8 mouse cellular contexts compared by ENCODE assay signal in genomic region chr7:67061756-67062155, GRCm38 (mm10).
DNase-seq lines count a peak whose midpoint lies in the region; ATAC-seq and TF ChIP-seq lines count a peak whose summit lies in the region.

No protein-coding gene starts in this region.

- H3K27me3 ChIP-seq in hindbrain, embryonic 11.5 days (ENCODE audit: control insufficient read depth, insufficient read depth, low read length), result no peaks in the 10 kb centered on the region
- no peaks in the 10 kb centered on the region for H3K27me3 ChIP-seq in hindbrain, embryonic 16.5 days (replicated peaks; ENCODE audit: control insufficient read depth, insufficient read depth, low read length)
- H3K27me3 ChIP-seq in thymus, adult 2 months (ENCODE audit: control insufficient read depth, insufficient read depth, low read length), result no peaks in the 10 kb centered on the region

- H3K9ac ChIP-seq in hindbrain, embryonic 11.5 days (ENCODE audit: low read depth, low read length), result no peak overlapping the region
- no peak overlapping the region for H3K9ac ChIP-seq in hindbrain, embryonic 16.5 days (ENCODE audit: low read depth, low read length)

- TF ChIP-seq POLR2A in thymus, adult 2 months (IDR thresholded peaks at IDR 0.05; ENCODE audit: control insufficient read depth, extremely low read depth, insufficient read depth, low read length, poor library complexity), result no peak

- H3K4me2 ChIP-seq in hindbrain, embryonic 11.5 days (replicated peaks; ENCODE audit: low read depth, low read length), result no peak overlapping the region
- no peak overlapping the region for H3K4me2 ChIP-seq in hindbrain, embryonic 16.5 days (ENCODE audit: low read length)

- no peaks in the 10 kb centered on the region for H3K36me3 ChIP-seq in hindbrain, embryonic 11.5 days (ENCODE audit: control insufficient read depth, insufficient read depth, low read length)
- H3K36me3 ChIP-seq in hindbrain, embryonic 16.5 days (ENCODE audit: control insufficient read depth, insufficient read depth, low read length), result no peaks in the 10 kb centered on the region
- H3K36me3 ChIP-seq in thymus, adult 2 months (ENCODE audit: control insufficient read depth, insufficient read depth, low read length), result no peaks in the 10 kb centered on the region

- ATAC-seq in hindbrain, embryonic 11.5 days (ENCODE audit: low FRiP score), result no peak
- ATAC-seq in hindbrain, embryonic 16.5 days, result no peak

- no peaks in the 10 kb centered on the region for H3K4me1 ChIP-seq in hindbrain, embryonic 11.5 days (replicated peaks; ENCODE audit: control insufficient read depth, insufficient read depth, low read length)
- no peaks in the 10 kb centered on the region for H3K4me1 ChIP-seq in hindbrain, embryonic 16.5 days (ENCODE audit: control insufficient read depth, insufficient read depth, low read depth, low read length)
- no peaks in the 10 kb centered on the region for H3K4me1 ChIP-seq in thymus, adult 2 months (replicated peaks; ENCODE audit: control insufficient read depth, insufficient read depth, low read length)

- H3K27ac ChIP-seq in hindbrain, embryonic 11.5 days (ENCODE audit: low read depth, low read length), result no peak overlapping the region
- H3K27ac ChIP-seq in hindbrain, embryonic 16.5 days (ENCODE audit: low read depth, low read length), result no peak overlapping the region
- no peak overlapping the region for H3K27ac ChIP-seq in thymus, adult 2 months (ENCODE audit: control insufficient read depth, insufficient read depth, low read length)

- 76% methylated on average over 9 of the region's 9 CpGs for WGBS in hindbrain, embryonic 11.5 days
- 81% methylated on average over 9 of the region's 9 CpGs for WGBS in hindbrain, embryonic 16.5 days
- 84% methylated on average over 9 of the region's 9 CpGs for WGBS in thymus, adult 2 months

- no peak overlapping the region for H3K4me3 ChIP-seq in hindbrain, embryonic 11.5 days (ENCODE audit: low read depth, low read length)
- no peak overlapping the region for H3K4me3 ChIP-seq in hindbrain, embryonic 16.5 days (ENCODE audit: low read length)
- H3K4me3 ChIP-seq in thymus, adult 2 months (ENCODE audit: control insufficient read depth, insufficient read depth, low read length), result no peak overlapping the region

- DNase-seq in hindbrain, embryonic 11.5 days (ENCODE audit: low spot score), result peak; percentile 59
- DNase-seq in right cerebral cortex, postnatal 4 days, result peak; percentile 60
- no peak for DNase-seq in right cerebral cortex, adult 18-20 months
- DNase-seq in c-Kit-positive CD71-positive TER-119-positive erythroid progenitor cells, embryonic 14.5 days (ENCODE audit: low spot score), result peak; percentile 3
- peak; percentile 41 to 64 for DNase-seq in kidney, postnatal 25 days
- peak; percentile 48 for DNase-seq in thymus, adult 2 months
- no peak for DNase-seq in adipocyte (ENCODE audit: low spot score)

- H3K9me3 ChIP-seq in hindbrain, embryonic 11.5 days (ENCODE audit: control insufficient read depth, low read length), result no peaks in the 10 kb centered on the region
- H3K9me3 ChIP-seq in hindbrain, embryonic 16.5 days (ENCODE audit: control insufficient read depth, low read length), result no peaks in the 10 kb centered on the region

- no peak for TF ChIP-seq CTCF in thymus, adult 2 months (IDR thresholded peaks at IDR 0.05; ENCODE audit: borderline replicate concordance, control insufficient read depth, extremely low read depth, insufficient read depth, low read length, poor library complexity)

Comparison
In these comparisons a context has a peak if more than half of its experiments do, and no peak if none do; other contexts are left out.
1. DNase-seq: peak in hindbrain, embryonic 11.5 days (single experiment), right cerebral cortex, postnatal 4 days (single experiment), c-Kit-positive CD71-positive TER-119-positive erythroid progenitor cells, embryonic 14.5 days (single experiment), kidney, postnatal 25 days (2 of 2) and thymus, adult 2 months (single experiment); none in right cerebral cortex, adult 18-20 months (single experiment) and adipocyte (single experiment).